Mouse (Mus musculus): ENCODE data around the gene Ltbp4.

The Ltbp4 gene

DNA sequence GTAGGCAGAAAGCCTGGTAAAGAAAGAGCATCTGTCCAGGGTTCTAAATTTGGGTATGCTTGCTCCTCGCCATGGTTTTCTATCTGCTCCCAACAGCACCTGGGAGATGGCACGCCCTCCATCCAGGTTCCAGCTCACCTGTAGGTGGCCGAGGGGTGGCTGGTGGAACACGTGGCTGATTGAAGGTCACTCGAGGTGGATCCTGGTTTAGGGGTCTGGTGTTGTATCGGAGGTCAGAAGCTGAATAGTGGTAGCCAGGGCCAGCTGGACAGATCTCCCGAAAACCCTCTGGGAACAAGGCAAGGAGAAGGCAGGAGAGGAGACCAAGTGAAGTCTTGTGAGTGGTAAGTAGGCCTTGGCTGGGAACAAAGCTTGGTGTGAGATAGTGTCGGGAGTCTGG, 10.0 kb downstream of the Ltbp4 start:
- DNase-seq (ENCODE audit: low spot score), result no peak

DNA sequence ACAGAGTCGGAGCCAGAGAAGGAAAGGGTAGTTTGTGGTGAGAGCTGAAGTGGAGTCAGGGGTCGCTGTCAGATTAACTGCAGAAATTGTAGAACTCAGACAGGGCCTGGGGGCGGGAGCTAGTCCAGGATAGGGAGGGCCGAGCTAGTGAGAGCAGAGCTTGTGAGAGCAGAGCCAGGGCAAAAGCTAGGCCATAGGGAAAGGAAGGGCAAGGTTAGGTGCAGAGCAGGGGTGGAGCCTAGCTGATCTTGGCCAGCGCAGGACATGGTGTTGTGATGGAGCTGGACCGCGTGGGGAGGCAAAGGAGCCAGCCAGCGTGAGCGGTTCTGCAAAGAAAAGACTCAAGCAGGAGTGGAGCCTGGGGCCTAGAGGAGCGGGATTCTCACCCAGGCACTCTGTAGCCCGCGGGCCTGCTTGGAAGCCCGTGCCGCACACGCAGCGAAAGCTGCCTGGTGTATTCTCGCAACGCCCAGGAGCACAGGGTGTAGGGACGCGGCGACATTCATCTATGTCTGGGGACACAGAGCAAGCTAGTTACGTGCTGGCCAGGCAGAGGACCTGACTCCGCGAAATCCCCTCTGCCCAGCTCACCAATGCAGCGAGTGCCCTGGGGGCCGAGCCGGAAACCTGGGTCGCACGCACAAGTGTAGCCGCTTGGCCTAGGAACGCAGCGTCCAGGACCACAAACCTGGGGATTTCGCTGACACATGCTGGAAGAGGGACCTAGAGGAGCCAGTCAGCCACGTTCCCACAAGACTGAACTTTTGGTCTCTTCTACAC, 11.2 kb downstream of the Ltbp4 start:
- DNase-seq (ENCODE audit: low spot score), result peak; percentile 69

DNA sequence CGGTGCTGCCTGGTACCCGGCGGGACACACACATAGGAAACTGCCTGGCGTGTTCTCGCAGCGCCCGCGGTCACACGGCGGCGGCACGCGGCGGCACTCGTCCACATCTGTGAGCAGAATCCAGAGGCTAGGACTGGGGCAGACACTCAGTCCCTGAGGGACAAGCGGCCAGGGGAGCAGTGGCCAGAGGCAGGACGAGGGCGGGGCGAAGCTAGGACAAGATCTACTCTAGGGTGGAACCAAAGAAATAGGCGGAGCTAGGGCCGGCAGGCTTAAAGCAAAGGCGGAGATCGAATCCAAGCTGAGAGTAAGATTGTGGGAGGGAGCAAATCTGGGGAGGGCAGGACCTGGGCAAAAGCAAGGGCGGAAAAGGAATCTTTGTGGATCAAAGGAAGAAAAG, 11.8 kb downstream of the Ltbp4 start:
- peak; percentile 82 for DNase-seq (ENCODE audit: low spot score)

DNA sequence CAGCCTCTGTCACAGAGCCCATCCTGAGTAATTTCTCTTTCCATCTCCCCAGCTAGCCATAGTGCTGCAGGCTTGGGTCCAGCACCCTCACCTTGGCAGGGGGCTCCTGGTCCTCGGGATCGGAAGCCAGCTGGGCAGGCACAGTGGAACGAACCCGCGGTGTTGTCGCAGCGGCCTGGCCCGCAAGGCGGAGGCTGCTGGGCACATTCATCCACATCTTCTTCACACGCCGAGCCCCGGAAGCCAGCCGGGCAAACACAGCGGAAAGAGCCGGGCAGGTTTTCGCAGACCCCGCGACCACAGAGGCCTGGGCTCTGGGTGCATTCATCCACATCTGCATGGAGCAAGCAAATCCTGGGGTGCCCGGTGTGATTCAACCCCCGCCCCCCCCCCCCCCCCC, 12.6 kb downstream of the Ltbp4 start:
- no peak for DNase-seq (ENCODE audit: low spot score)

DNA sequence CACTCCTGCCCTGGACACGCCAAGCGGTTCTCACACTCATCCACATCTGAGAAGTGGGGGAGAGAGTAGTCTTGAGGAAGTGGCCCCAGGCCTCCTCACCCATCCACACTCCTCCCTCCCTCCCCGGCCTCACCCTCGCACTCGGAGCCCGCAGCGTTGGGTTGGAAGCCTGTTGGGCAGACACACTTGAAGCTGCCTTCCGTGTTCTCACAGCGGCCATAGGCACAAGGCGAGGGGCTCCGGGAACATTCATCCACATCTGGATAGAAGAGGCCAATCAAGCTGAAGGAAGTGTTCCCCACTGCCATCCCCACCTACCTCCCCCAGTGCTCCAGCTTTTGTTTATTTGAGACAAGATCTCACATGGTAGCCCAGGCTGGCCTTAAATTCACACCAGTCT, 13.3 kb downstream of the Ltbp4 start:
- DNase-seq (ENCODE audit: low spot score), result no peak

DNA sequence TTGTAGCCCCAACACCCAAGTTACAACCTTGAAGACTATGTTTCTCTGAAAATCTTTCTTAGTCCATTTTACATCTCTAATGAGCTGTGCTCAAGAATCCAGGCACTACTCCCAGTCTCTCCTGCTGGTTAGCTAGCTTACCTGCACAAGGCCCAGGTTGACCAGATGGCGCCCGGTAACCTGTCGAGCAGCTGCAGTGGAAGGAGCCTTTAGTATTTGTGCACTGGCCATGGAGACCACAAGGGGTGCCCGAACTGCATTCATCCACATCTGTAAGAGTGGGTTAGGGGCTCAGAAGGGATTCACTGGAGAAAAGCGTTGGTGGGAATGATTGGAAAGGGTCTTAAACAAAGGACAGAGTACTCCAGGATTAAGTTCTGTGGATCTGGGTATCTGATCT, 14.5 kb downstream of the Ltbp4 start:
- no peak for DNase-seq (ENCODE audit: low spot score)

DNA sequence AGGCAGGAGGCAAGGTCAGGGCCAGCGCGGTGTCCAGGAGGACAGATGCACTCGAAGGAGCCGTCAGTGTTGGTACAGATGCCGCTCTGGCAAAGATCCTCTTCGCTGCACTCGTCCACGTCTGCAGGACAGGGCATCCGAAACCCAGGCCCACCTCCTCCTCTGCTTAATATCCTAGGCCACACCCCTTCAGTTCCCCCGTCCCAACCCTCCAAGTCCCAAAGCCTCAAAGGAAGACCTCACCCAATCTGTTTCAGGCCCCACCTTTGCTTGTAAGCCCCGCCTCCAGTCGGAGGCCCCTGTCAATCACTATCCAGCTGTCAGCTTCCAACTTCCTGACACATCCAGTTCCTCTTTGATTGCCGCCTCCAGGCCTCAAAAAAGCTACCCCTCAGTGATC, 15.2 kb downstream of the Ltbp4 start:
- no peak for DNase-seq (ENCODE audit: low spot score)

DNA sequence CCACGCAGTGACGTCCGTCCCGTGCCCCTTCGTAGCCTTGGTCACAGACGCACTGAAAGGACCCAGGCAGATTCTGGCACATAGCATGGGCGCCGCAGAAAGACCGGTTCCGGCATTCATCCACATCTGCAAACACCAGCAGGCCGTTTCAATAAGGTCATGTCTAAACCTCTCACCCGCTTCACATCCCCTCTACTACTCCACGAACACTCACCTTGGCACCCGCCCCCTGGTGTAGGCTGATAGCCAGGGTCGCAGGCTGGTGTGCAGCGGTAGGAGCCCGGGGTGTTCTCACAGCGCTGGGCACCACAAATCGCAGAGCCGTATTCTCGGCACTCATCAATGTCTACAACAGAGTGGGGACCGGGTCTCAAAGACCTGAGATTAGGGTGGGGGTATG, 18.1 kb downstream of the Ltbp4 start:
- DNase-seq (ENCODE audit: low spot score), result no peak

DNA sequence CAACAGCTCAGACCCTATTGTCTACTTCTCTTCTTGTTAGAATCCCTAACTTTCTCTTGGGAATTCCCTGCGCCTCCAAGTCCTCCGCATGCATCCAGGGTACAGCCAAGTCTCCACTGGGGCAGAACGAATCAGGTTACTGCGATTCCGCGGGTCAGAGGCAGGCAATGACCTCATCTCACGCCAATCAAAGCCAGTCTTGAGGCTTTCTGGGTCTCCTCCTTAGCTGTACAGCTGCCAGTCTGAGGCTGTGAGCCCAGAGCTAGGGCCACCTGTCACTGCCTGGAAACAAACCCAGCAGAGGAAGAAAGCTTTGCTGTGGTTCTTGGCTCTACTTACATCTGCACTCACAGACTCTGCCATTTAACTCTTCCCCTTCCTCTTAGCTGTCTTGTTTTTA, 21.5 kb downstream of the Ltbp4 start:
- DNase-seq (ENCODE audit: low spot score), result no peak

DNA sequence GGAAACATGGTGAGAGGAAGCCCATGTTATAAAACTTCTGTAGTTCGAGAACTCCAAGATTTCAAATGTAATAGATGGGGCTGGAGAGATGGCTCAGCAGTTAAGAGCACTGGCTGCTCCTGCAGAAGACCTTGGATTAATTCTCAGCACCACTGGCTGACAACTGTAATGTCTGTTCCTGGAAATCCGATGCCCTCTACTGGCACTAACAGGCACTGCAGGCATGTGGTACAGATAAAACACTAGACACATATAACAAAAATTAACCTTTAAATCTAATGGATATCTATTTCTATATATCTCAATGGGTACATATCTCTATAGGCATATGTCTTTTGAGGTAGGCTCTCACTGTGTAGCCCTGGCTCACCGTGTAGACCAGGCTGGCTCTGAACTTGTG, 23.1 kb downstream of the Ltbp4 start:
- no peak for DNase-seq (ENCODE audit: low spot score)

DNA sequence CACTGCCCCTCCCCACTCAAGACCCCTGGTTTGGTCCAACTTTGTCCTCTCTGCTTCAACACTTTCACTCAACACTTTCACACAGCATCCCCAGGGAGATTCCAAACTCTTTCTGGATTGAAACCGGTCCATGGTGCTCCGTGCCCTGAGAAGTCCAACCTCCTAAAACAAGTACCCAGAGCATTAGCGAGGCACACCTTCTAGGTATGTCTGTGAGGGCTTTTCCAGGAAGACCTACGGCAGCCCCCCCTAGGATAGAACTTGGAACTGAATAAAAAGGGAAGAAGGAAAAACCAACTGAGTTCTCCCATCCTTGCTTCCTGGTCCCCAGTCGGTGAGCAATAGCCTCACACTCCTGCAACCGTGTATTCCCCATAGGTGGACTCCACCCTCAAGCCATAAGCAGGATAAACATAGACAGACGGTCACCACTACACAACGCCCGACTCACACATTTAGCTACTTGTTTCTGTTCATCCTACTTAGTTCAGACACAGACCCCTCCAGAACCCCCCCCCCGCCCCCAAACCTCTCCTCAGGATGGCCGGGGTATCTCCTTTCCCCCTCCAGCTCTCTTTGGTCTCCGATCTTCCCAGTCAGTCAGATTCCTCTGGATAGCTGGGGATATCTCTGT, 25.7 kb downstream of the Ltbp4 start:
- no peak for DNase-seq (ENCODE audit: low spot score)

DNA sequence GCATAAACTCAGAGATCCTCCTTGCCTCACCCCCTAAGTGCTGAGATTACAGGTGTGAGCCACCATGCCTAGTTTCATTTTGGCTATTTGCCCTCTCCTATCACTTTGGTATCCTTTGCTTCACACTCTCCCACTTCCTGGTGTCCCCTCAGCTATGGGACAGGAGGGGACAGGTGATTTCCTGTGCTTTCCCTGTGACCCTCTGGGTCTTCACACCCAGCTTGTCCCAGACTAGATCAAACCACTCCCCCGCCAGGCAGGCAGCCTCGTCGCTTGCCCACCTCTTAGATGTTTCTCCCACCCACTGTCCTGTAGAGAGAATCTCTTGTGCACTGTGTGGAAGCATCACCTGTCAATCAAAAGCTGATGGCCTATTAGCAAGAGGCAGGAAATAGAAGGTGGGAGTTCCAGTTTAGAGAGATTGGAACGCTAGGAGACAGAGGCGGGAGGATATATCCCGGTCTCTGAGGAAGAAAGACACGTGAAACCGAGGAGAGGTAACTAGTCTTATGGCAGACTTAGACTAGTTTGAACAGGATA, 26.4 kb downstream of the Ltbp4 start:
- no peak for DNase-seq (ENCODE audit: low spot score)

DNA sequence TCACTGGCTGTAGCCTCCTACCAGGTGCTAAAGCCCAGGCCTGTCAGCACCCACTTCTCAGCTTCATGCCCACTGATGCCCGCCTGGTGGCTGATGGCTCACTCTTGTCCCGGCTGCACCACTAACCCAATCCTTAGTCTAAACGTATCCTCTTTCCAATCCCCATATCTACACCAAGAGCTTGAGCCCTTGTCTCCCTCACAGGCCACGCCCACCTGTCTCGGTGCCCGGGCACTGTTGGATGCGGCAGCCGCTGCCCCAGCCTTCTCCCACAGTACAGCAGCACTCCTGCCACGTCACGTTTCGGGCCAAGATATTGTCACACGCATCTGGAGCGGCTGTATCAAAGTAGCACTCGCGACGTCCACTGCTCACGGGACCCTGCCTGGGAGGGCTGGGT, 27.2 kb downstream of the Ltbp4 start:
- peak; percentile 74 for DNase-seq (ENCODE audit: low spot score)

DNA sequence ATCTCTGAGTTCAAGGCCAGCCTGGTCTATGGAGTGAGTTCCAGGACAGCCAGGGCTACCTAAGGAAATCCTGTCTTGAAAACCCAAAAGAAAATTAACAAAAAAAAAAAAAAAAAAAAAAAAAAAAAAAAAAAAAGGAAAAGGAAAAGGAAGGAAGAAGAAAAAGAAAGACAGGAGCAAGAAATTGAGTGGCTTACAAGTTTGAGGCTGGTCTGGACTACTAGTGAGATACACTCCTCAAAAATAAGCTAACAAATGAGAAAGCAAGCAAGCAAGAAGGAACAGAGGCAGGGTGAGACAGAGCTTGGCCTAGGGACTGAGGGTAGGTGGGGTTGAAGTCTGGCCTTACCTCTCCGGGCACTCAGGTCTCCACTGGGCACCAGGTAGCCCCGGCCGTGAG, 27.7 kb downstream of the Ltbp4 start:
- DNase-seq (ENCODE audit: low spot score), result no peak

DNA sequence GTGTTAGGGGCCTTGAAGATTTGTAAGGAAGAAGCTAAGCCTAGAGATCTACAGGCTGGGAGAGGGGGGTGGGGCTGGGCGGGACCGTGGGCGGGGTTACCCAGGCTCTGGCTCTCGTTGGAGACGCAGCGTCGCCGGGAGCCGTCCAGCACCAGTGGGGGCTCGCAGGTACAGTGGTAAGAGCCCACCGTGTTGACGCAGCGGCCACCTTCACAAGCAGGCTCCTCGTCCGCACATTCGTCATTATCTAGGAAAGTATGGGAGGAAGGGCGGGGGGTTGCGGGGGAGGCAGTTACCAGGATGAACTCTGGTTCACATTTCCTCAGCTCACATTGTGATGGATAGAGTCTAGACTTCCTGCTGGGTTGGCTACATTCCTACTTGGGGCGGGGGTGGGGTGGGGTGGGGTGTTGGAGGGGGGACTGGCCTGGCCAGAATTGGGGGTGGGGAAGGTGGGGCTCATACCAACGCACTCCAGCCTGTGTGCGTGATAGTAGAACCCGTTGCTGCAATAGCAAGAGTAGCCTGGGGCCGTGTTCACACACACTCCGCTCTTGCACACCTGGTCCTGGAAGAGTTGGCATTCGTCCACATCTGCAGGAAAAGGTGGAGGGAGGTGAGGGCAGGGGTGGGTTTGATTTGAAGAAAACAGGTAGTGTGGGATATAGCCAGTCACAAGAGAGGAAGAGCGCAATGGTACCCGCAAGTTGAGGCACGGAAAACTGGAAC, 28.5 kb downstream of the Ltbp4 start:
- peak; percentile 66 for DNase-seq (ENCODE audit: low spot score)

DNA sequence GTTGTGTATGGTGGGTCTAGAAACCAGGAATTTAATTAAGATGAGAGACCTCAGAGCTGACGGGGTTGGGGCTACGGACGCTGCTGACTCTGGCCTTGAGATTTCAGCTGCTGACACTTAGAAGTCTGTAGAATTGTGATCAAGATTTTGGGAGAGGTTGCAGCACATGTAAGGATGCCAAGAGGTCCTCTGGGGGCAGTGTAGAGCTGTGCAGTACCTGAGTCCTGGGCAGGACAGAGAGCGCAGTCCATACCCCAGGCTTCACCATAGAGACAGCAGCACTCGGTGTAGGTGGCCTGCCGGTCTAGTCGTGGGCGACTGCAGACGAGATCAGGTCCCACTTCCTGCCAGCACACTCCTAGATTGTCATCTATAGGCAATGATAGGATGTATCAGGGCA, 29.9 kb downstream of the Ltbp4 start:
- DNase-seq (ENCODE audit: low spot score), result no peak

DNA sequence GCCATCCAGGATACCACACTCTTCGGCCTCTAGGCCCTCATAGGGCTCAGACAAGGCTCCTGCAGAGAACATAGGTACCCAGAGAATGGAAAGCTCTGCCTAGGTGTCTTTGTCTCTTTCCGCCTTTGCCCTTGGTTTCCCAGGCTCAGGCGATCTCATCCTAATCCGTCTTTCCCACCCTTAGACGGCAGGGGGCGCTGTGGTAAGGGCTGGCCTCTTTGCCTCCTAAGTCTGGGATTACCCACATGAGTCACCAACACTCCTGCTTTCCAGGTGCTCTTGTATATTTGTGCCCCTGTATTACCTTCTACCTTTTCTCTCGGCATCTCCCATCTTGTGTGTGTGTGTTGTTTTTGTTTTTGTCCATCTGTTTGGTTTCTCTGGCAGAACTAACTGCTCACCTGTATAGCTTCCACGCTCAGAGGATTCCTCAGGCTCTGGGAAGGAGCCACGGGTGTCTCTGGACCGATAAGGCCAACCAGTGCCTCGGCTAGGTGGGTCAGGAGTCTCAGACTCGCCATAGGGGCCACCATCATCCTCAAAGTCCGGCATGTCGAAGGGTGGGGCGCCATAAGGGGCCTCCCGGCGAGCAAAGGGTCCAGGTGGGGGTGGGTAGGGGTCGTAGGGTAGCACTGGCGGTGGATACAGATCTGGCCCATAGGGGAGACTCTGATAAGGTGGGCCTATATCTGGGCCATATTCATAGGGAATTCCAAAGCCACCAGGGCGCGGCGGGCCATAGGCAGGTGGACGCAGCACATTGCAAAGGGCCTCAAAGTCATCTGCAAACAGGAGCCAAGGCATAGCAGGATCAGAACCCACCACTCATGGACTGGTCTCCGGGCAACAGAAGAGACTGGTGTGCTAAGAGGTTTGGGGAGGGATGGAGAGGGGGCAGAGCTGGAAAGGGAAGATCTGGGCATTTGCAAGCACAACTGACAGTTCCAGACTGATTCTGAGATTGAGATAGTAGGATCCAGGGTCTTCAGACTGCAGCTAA, 31.0 kb downstream of the Ltbp4 start:
- peak; percentile 62 for DNase-seq (ENCODE audit: low spot score)

DNA sequence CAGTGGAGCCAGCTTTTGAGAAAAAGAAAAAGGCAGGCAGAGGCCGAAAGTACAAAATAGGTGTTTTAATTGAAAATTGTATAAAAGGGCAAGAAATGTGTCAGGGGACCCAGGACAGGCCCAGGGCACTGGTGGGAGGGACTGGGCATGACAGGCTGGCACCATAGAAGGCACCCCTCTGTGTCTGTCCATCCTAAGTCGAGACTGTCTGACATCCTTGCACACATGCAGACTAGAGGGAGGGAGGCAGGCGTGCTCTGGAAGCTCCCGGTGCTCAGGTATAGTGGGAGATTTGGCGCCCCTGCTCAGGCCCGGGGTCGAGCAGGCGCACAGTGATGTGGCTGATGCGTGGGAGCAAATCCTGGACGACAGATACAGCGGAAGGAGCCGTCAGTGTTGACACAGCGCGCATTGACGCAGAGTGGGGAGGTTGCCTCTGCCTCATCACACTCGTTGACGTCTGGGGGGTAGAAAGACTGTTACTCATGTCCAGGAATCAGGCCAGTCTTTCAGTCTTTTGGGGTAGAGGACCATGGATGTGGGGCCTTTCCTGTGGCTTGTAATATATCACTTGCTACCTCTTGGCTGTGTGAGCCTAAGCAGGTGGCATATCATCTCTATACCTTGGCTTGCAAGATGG, 32.3 kb downstream of the Ltbp4 start:
- no peak for DNase-seq (ENCODE audit: low spot score)

DNA sequence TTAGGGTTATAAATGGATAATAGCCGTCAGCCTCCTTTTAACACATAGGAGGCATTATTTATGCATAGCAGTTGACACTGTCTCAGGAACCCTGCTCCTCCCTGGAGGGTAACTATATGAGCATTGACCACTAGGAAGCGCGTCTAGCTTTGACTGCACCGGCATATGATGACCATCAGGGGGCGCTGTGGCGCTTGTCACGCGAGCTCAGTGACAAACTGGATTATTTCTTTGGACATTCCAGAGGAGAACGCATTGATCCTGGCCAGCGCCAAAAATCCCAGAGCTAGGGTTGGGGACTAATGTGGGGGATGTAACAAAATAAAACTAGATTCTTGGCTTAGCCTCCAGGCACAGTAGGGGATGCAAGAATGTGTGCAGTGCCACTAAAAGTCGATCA, 35.3 kb downstream of the Ltbp4 start:
- DNase-seq (ENCODE audit: low spot score), result peak; percentile 79

DNA sequence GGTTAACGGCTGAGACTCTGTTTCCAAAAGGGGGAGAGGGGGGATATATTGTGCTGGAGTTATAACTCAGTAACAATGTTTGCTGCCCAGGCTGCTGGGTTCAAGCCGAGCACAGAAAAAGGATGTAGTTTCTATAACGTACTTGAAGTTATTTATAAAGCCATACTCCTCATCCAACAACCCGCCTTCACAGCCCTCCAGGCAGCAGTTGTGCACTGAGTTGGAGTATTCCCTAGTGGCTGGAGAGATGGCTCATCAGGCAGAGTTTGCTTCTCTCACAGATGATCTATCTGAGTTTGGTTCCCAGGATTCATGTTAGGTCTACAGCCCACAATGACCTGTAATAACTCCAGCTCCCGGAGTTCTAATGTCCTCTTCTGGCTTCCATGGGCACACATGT, 36.7 kb downstream of the Ltbp4 start:
- DNase-seq (ENCODE audit: low spot score), result no peak

DNA sequence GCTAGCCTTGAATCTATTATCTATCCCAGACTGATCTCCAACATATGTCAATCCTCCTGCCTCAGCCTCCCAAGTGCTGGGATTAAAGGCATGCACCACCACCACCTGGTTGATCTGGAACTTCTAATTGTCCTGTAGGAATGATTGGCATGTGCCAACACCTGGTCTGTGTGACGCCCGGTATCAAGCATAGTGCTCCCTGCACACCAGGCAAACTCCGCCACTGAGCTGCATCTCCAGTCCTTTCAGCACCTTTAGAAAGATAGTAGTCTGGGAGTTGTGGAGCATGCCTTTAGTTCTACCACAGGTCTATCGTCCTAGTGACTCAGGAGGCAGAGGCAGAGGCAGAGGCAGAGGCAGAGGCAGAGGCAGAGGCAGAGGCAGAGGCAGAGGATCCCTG, 37.1 kb downstream of the Ltbp4 start:
- DNase-seq (ENCODE audit: low spot score), result no peak
